Mouse (Mus musculus): Measurements from ENCODE around the gene Hist2h2aa1.
"Not testable (repeated sequence)": the region's sequence is repeated elsewhere in the genome, so short reads cannot be mapped to it uniquely, and the experiment has no call there.

Gene Hist2h2aa1

DNA sequence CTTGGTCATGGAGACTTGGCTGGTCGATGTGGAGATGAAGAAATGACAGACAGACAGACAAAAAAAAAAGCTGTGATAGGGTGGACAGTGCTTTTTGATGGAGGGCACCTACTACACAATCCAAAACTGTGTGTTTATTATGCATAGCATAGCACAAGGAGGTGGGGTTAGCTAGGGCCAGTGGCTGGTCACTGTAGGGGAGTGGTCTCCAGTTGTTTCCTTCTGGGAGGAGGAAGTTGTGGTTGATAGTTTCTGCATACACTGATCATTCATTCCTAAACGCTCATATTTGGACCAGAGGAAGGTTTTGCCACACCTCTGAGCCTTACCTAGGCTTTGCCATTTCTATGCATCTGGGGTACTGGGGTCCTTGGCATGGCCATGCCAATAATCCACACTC lies 14.9 kb upstream of the Hist2h2aa1 start:
- no peak for DNase-seq (ENCODE audit: extremely low spot score)

DNA sequence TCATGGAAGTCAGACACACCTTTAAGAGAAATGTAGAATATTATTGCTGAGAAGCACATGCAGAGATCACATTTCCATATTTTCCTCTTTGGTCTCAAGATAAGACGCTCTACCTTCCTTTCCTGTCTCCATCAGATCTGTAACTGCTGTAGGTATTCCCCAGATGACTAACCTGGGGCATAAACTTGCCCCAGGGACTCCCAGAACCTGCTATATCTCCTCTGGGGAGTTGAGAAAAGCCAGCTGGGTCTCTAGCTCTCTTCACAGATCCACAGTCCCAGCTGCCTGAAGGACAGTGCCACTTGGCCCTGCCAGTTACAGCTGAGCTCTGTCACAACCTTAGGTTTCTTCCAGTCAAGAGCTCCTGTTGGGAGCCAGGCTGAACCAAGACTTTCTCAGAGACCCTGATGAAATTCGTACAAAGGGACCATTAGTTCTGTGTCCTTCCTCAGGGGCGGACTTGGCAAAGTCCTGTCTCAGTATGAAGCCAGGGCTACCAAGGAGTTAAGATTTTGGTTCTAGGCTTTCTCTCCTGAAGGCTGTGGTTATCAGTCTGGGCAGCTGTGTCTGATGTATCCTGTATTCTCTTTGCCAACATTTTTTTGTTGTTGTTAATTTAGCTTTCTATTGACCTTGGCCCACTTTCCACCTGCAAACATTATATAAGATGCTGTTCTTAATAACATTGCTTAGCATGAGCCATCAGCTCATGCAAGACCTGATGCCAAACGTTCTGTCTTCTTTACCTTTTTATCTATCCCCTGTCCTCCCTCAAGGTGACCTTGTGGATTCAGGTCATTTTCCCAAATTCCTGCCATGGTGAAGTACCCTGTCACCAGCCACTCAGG lies 14.2 kb upstream of the Hist2h2aa1 start:
- DNase-seq (ENCODE audit: extremely low spot score): no peak

DNA sequence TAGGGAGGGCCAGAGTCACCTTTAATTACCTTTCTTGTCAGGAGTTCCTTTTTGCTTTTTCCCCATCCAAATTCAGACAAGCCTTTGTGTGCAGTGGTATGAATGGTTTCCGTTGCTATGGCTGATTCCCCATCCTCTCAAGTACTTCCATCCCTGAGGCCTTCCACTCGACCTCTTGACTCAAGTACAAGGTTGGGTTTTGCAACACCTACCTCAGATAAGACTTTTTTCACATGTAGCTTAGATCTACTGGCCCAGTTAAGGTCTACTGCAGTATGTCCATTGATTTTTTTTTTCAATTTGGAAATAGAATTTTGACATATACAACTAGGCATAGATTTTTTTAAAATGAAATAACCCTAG lies 13.6 kb upstream of the Hist2h2aa1 start:
- DNase-seq (ENCODE audit: extremely low spot score): no peak

DNA sequence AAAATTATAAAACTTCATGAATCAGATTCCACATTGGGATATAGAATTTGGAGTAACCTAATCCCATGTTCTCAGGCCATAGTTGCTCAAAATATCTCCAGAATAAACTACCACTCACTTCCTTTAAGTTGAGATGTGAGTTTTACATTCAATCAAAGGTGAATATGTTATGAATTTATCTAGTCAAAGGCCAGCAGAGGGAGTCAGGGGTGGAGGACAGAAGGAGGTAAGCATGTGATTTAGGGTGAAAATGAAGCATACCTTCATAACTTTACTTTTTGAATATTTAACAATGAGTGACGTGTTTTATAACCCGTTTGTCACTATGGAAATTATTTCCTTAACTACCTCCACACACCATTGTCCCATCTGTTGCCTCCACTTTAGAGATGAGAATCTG lies 10.4 kb upstream of the Hist2h2aa1 start:
- no peak for DNase-seq (ENCODE audit: extremely low spot score)

DNA sequence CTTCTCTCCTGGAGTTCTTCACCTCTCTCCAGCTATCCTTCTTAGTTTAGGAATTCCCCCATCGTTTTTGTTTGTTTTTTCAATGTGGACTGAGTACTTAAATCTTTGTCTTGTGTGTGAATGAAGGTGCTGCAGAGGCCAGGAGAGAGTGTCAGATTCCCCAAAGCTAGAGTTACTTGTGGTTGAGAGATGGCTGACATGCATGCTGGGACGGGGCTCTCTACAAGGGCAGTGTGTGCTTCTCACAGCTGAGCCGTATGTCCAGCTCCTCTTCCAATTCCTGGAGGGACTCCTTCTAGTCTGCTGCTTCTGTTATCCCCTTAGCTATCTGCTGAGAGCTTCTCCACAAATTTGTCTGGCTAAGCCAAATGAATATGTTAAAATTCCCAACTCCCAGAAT lies 9.5 kb upstream of the Hist2h2aa1 start:
- DNase-seq (ENCODE audit: extremely low spot score): no peak

DNA sequence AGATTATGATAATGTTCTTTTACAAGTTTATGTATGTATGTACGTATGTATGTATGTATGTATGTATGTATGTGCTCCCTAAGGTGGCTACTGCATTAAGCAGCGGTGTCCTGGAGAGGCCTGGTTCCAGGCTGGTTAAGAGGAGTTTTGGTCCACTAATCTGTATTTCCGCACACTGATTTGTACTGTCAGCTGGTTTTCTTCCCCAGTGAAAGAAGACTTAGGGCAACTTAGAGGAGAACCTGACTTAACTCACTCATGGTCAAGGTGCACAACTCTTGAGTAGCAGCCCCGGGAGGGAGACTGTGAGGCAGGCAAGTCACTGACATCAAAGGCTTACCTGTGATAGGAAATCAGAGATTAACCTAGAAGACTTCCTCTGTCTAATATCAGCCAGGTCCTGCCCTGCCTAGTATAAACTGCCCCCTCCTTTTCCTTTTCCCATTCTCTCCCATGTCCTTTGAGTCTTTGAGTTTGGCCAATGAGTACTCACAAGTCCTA lies 8.4 kb upstream of the Hist2h2aa1 start:
- DNase-seq (ENCODE audit: extremely low spot score): no peak

DNA sequence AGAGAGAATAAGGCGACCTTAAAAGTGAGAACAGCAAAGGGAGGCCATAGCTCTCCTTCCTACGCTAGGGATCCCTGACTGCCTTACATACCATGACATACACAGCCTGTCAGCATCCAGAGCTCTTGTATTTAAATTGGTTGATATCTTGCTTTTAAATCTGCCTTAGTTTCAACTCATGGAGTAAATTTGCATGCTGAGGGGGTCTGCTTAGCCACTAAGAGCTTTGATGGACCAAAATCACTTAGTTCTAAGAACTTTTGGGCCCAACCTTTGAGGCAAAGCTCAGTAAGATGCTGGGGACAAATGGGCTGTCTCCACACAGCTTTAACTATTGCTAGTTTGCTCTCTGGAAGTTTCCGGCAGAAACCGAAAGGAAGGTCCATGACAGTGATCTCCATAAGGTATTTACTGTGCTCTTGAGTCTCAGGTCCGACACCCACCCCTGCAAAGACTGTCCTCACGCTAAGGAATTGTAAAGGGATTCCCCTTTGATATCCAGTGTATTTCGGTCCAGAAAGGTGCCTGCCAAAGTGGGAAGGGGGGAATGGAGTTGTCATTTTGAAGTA lies 7.9 kb upstream of the Hist2h2aa1 start:
- DNase-seq (ENCODE audit: extremely low spot score): peak; percentile 75

DNA sequence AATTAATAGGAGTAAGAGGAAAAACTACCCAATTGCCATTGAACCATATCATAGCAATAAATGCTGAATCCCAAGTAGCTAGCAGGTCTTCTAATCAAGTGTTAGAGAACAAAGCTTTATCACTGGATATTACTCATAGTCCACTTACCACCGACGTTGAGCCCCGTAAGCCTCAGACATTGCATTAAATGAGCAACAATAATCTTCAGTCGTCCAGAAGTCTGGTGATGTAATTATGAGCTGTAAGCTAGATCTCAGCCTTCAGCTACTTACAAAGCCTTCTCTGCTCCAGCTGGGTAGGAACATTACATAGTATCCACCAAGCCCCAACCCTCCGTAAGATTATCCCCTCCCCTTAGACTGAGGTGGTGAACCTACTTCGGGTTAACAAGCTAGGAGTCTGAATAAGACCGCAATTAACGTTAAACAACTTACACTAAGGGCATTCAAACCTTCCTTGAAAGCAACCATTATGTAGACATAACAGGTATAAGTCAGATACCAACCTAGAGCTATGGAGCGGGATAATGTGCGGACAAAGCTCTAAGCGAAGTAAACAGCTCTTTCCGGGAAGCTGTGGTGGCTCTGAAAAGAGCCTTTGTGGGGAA lies 7.3 kb upstream of the Hist2h2aa1 start:
- DNase-seq (ENCODE audit: extremely low spot score): no peak

DNA sequence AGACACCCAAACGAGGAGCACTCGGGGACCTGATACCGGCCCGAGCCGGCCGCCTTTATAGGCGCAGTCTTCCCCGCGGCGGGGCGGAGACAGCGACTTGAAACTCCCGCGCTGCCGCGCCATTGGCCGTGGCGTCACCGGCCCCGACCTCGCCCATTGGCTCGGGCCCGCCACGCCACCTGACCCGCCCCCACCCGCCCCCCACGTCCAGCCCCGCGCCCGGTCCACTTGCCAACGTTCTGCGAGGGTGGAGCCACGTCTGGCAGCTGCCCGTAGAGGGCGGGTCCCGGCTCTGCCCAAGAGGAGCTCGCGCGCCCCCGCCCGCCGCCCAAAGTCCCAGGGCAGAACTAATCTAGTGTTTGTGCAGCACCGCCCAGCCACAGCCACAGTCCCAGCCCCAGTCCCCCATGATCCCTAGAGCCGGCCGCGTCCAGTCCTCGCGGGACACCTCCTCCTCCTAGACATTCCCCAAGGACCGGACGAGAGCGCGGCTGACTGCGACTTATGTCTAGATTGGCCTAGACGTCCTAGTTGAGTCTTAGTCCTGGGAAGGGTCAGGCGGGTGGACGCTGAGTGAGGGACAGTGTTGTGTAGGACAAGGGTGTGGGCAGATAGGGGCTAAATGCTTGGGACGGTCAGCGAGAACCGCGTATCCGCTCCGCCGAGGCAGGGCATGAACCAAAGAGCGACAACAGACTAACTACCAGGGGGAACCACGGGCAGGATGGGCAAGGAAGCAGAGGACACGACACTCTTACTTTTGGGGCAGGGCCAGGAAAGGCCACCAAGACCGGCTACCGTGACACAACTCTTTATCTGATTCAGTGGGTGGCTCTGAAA lies 6.1 kb upstream of the Hist2h2aa1 start, which contains the start of gene Hist2h3c2:
TSS of gene Hist2h3c2 (minus strand) at position 174 of the 840 bp plus-strand sequence.
- DNase-seq (ENCODE audit: extremely low spot score): not testable (repeated sequence)

DNA sequence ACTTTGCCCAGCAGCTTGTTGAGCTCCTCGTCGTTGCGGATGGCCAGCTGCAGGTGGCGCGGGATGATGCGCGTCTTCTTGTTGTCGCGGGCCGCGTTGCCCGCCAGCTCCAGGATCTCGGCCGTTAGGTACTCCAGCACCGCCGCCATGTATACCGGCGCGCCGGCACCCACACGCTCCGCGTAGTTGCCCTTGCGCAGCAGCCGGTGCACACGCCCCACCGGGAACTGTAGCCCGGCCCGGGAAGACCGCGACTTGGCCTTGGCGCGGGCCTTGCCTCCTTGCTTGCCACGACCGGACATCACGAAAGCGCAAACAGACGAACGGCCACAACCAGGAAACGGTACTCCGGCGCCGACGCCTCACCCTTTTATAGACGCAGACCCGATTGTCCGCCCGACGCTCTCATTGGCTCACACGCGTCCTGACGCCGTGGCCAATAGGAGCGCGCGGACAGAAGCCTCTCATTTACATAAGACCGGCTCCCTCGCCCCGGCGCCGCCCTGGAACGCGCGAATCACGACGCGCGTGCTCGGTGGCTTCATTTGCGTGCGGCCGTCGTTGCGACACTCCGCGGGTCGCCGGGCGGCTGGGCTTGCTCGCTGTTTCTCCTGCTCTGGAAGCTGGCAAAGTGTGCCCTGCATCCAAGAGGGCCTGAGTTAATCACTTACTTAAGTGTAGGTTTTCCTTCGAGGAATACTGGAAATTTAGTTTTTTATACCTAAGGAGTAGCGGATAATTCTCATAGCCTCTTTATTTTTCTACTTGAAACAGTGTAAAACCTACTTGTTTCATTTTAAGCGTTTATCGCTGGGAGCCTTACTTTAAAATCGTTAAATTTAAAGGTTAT lies 5.1 kb upstream of the Hist2h2aa1 start, which contains the start of gene Hist2h2aa2:
TSS of gene Hist2h2aa2 (minus strand) at position 328 of the 850 bp plus-strand sequence.
- DNase-seq (ENCODE audit: extremely low spot score): peak; percentile 75

DNA sequence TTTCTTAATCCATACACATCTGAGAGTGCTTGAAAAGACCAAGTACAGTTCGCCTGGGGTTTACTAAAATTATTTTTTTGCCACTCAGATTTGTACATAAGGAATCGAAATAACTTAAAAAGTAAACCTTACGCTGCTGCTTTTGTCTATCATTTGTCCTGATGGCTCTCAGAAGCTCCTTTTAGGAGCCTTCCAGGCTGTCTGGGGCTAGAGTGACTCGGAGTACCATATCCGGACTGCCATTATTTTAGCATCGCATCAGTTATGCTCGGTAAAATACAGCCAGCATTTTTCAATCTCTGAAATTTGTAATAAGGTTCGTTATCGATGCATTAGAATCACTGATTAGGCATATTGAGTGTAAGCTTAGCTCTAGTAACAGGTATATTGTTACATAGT lies 4.5 kb upstream of the Hist2h2aa1 start:
- no peak for DNase-seq (ENCODE audit: extremely low spot score)

DNA sequence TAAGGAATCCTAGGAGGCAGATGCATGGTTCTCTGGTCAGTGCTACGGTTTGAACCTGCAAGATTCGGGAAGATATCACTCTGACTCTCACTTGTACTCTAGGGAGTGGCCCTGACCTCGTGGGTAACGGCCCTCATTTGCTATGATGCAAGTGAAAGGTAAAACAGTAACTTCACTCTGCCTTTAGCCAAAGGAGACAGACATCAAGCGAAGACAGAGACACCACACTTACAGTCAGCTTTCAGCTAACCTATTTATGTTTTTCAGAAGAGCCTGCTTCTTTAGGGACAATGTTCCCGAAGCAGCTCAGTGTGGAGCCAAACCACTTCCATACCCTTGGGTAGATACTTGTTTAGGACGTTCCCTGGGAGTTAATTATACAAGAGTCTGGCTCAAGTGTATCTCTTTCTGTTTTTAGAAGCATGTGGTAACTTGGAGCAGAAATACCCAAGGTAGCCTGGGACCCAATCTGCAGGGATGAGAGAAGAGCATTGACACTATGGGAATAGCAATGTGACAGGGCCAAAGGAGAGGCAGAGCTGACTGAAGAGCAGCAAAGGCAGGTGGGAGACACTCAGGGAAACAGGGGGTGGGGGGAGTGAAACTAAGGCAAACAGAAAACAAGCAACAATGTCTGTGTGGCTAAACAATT lies 1.2 kb upstream of the Hist2h2aa1 start:
- no peak for DNase-seq (ENCODE audit: extremely low spot score)

DNA sequence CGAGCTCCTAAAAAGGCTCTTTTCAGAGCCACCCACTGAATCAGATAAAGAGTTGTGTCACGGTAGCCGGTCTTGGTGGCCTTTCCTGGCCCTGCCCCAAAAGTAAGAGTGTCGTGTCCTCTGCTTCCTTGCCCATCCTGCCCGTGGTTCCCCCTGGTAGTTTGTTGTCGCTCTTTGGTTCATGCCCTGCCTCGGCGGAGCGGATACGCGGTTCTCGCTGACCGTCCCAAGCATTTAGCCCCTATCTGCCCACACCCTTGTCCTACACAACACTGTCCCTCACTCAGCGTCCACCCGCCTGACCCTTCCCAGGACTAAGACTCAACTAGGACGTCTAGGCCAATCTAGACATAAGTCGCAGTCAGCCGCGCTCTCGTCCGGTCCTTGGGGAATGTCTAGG lies 721 bp downstream of the Hist2h2aa1 start:
- DNase-seq (ENCODE audit: extremely low spot score): not testable (repeated sequence)

DNA sequence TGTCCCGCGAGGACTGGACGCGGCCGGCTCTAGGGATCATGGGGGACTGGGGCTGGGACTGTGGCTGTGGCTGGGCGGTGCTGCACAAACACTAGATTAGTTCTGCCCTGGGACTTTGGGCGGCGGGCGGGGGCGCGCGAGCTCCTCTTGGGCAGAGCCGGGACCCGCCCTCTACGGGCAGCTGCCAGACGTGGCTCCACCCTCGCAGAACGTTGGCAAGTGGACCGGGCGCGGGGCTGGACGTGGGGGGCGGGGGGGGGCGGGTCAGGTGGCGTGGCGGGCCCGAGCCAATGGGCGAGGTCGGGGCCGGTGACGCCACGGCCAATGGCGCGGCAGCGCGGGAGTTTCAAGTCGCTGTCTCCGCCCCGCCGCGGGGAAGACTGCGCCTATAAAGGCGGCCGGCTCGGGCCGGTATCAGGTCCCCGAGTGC lies 1.1 kb downstream of the Hist2h2aa1 start, which contains the start of gene Hist2h3c1:
TSS of gene Hist2h3c1 (plus strand) at position 259 of the 430 bp plus-strand sequence.
- not testable (repeated sequence) for DNase-seq (ENCODE audit: extremely low spot score)

DNA sequence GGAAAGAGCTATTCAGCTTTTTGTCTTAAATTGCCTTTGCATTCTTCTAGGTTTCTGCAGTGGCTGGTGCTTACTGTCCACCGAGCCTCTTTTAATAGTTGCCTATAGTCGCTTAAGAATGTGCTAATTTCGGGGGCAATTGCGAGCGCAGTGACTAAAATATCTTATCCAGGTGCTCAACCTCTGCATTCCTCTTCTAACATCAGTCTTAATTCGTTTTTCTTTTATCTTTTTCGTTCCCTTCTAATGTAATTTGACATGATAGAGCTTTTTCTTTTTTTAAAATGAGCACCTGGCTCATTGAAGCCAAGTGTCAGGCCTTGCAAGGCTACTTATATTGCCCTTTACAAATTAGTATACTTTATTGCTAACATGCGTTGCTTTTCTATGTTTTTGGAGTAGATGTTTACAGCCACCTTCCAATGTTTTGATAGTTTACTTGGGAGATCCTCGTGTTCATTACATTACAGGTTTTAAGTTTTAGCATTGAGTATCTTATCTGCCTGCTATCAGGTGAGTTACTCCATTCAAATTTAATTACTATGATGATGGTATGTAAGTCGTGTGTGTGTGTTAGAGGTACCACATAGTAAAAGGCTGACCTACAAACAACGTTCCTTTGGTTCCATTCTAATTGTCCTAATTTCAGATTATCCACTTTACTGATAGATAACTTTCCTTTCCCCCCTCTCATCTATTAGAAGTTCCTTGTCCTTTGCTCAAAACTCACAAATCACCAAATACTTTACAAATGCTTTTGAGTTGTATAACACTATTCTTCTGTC lies 2.3 kb downstream of the Hist2h2aa1 start:
- DNase-seq (ENCODE audit: extremely low spot score): peak; percentile 61

DNA sequence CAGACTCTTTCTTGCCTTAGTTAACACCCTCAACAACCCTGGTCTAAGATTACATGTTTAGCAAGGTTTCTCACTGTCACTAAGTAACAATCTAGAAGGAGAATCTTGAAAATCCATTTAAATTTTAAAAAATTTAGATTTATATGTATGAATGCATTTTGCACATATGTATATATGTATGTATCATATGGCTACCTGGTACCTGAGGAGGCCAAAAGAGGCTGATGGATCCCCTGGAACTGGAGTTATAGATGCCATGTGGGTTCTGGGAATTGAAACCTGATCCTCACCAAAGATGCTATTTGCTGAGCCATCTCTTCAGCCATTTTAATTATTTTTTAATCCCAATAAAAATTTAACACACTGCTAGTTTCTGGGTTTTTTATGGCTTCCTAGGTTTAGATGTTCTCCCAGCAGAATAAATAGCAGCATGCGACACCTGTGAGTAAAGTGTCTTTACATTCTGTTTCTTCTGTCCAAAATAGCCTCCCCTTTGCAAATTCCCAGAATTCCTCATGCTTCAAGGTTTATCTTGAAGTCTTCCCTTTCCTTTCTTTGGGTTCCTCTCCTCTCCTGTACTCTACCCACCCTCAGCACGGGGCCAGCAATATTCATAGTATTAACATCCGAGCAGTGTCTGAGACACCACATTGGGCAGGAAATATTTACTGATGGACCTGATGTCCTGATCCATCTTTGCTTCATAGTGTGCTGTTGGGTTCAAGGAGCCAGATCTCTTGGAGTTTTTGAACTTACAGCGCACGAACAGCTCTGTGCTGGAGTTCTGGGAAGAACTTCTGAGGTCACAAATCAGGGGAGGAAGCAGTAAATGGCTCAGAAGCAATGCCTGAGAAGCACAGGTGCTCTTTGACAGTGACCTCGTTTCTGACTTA lies 3.1 kb downstream of the Hist2h2aa1 start:
- DNase-seq (ENCODE audit: extremely low spot score): peak; percentile 53

DNA sequence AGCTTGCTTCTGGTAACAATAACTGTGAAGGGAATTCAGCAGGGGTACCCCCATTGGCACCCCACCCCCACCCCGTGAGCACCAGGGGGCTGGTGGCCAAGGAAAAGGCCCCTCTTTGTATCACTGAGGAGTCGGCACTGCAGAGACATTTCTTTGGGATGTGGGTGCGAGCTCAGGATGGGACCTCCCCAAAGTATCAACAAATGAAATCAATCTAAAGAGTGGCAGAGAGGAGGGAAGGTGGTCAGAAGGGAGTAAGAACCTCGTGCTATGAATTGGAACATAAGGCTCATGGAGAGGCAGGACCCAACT lies 3.7 kb downstream of the Hist2h2aa1 start:
- DNase-seq (ENCODE audit: extremely low spot score): no peak

DNA sequence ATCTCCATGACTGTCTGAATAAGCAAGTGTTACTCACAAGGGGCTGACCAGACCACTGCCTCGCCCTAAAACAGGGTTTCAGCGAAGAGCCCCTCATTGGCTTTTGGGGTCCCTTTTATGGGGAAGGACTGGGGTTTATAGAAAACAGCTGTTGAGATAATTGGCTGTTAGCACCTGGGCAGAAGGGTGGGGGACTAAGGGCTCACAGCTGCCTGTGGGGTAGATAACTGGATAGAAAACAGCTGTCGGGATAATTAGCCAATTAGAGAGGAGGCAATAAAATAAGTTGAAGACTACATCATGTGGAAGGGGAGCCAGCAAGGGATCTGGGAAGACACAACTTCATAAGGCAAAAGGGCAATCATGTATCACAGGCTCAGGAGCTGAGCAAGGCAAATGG lies 5.6 kb downstream of the Hist2h2aa1 start:
- no peak for DNase-seq (ENCODE audit: extremely low spot score)

Data from embryo, embryonic 9.5 days (tissue).